Mouse (Mus musculus) frontal cortex, adult 2 months (tissue): ENCODE data around the gene Olfr1211. TPM values are rescaled to one million over a fixed set of nuclear protein-coding genes. Genes with fewer than 3 reads are reported as not detected.

ENCODE experiments used
- DNase-seq, 2 experiments: peaks; one replicate each; pipeline ENCODE4 v3.0.0; 2022; ENCODE audit warnings: low spot score in 1 of 2; ENCODE audit errors: extremely low spot score in 1 of 2
- polyA plus RNA-seq: library from polyadenylated mRNA; depleted of rRNA; stranded (reverse); fragments of >200 nt; gene quantifications from 2 replicates; pipeline ENCODE4 v1.2.3, GENCODE M21; 2012; rRNA removed

Gene Olfr1211
- not detected in 2 replicates for polyA plus RNA-seq

DNA sequence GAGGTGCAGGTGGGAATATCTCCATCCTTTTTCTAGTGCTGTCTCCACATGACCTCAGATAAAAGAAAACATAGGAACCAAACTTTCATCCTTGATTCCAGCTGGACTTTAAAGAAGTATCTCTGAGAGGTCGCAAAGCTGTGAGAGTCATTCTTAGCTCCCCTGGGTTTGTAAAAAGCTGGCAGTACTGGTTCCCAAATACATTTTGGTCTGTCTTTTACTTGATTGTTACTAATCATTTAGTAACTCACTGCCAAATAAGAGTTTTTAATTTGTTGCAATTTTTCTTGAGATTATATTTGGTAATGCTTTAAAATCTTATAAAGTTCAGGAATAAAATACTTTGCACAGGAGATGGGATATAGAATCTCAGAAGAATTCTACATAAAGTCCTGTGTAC lies at the start of gene Olfr1211:
Gene Olfr1211, minus strand, starts transcription at position 101 of the 400 bp plus-strand sequence.
- DNase-seq: no peak

DNA sequence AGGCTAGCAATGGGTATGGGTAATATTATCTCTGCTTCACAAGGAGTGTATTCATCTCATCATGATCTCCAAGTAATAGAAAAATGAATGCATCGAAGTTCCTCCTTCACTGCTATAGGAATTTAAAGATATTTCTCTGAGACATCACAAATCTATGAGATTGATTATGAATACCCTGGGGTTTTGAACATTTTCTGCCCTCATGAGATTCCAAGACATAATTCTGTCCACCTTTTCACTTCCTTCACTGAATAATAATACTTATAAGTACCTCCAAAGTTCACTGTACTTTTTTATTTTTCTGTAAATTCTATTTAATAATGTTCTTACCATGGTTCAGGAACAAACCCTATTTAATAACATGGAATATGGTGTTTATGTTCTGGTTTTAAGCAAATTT lies 42.3 kb upstream of the Olfr1211 start, which contains the start of gene Gm13762:
Gene Gm13762, minus strand, starts transcription at position 101 of the 400 bp plus-strand sequence.
- DNase-seq: no peak

DNA sequence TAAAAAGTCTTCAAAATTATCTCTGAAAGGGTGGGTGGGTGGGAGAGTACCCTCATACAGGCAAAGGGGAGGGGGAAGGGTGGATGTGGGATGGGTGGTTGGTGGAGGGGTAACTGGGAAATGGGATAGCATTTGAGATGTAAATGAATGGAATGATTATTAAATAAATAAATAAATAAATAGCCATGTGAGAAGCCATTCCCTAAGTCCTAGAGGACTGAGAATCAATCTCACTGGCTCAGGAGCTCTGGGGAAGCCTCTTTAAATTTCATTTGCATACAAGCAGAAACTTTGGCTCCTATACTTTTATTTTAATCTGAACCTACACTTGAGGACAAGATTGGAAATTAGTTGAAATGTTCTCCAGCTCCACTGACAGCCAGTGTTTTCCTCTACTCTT lies 15.8 kb upstream of the Olfr1211 start, which contains the start of gene Olfr1212:
Gene Olfr1212, plus strand, starts transcription at position 301 of the 400 bp plus-strand sequence.
- DNase-seq: no peak

DNA sequence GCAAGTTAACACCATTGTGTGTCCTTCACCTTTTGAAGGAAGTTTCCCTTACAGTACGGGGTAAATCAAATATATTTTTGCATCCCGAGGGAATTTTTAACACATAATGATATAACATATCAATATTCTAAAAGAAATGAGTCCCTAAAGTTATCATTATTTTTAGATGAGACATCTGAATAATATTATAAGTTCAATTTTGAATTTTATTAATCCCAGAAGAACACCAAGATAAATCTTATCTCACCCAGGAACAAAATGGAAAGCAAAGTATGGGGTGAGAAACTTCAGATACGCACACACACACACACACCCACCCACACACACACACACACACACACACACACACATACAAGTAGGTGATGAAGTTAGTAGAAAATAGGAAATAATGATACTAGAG lies 22.9 kb downstream of the Olfr1211 start, which contains the start of gene Olfr1209:
Gene Olfr1209, minus strand, starts transcription at position 101 of the 400 bp plus-strand sequence.
- no peak for DNase-seq

DNA sequence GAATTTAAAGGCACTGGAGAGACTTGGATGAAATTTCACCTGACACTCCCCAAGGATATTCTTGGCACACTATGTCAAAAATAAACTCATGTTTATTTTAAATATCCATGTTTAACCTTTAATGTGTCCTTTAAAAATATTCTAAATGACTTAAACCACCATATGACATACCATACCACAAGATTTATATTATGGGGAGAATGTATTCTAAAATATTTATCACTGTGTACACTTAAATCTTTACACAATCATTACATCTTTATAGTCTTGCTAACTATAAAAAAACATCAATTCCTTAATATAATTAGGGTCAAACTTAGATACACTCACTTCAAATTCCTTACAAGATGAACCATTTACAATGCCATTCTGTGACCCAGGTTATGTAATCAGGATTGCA lies 35.7 kb downstream of the Olfr1211 start, which contains the start of gene Olfr1208:
Gene Olfr1208, minus strand, starts transcription at position 101 of the 400 bp plus-strand sequence.
- DNase-seq: no peak

Other genes starting within 250 kb of the Olfr1211 start
- gene Olfr1195, start 248.9 kb downstream of the Olfr1211 start, polyA plus RNA-seq: not detected in 2 replicates
- gene Olfr1196, start 233.5 kb downstream of the Olfr1211 start, polyA plus RNA-seq: not detected in 2 replicates
- not detected in 2 replicates for gene Olfr1197, start 205.7 kb downstream of the Olfr1211 start, polyA plus RNA-seq
- gene Olfr1198, start 186.7 kb downstream of the Olfr1211 start, polyA plus RNA-seq: not detected in 2 replicates
- gene Olfr1199, start 177.6 kb downstream of the Olfr1211 start, polyA plus RNA-seq: not detected in 2 replicates
- not detected in 2 replicates for gene Olfr1200, start 167.6 kb downstream of the Olfr1211 start, polyA plus RNA-seq
- not detected in 2 replicates for gene Olfr1201, start 145.1 kb downstream of the Olfr1211 start, polyA plus RNA-seq
- gene Olfr1202, start 123.6 kb downstream of the Olfr1211 start, polyA plus RNA-seq: not detected in 2 replicates
- not detected in 2 replicates for gene Olfr1205, start 108.4 kb downstream of the Olfr1211 start, polyA plus RNA-seq
- gene Olfr1204, start 88.8 kb downstream of the Olfr1211 start, polyA plus RNA-seq: not detected in 2 replicates
- gene Olfr1206, start 74.9 kb downstream of the Olfr1211 start, polyA plus RNA-seq: not detected in 2 replicates
- gene Olfr1208, start 35.8 kb downstream of the Olfr1211 start, polyA plus RNA-seq: not detected in 2 replicates
- gene Olfr1209, start 23.0 kb downstream of the Olfr1211 start, polyA plus RNA-seq: not detected in 2 replicates
- not detected in 2 replicates for gene Olfr1212, start 15.9 kb upstream of the Olfr1211 start, polyA plus RNA-seq
- not detected in 2 replicates for gene Gm13762, start 42.2 kb upstream of the Olfr1211 start, polyA plus RNA-seq
- not detected in 2 replicates for gene Olfr1214, start 54.5 kb upstream of the Olfr1211 start, polyA plus RNA-seq
- gene Olfr1215, start 68.9 kb upstream of the Olfr1211 start, polyA plus RNA-seq: not detected in 2 replicates
- not detected in 2 replicates for gene Olfr1216, start 80.2 kb upstream of the Olfr1211 start, polyA plus RNA-seq
- 0.15 TPM in 1 of 2 replicates, not detected in the other for gene Olfr1217, start 94.0 kb upstream of the Olfr1211 start, polyA plus RNA-seq
- not detected in 2 replicates for gene Olfr1218, start 123.1 kb upstream of the Olfr1211 start, polyA plus RNA-seq
- not detected in 2 replicates for gene Olfr1219, start 145.4 kb upstream of the Olfr1211 start, polyA plus RNA-seq
- not detected in 2 replicates for gene Olfr1220, start 168.7 kb upstream of the Olfr1211 start, polyA plus RNA-seq
- gene Olfr1221, start 179.2 kb upstream of the Olfr1211 start, polyA plus RNA-seq: not detected in 2 replicates
- gene Olfr1222, start 194.9 kb upstream of the Olfr1211 start, polyA plus RNA-seq: not detected in 2 replicates
- not detected in 2 replicates for gene Olfr1223, start 213.4 kb upstream of the Olfr1211 start, polyA plus RNA-seq
- gene Olfr1224-ps1, start 226.0 kb upstream of the Olfr1211 start, polyA plus RNA-seq: not detected in 2 replicates
- gene Olfr1225, start 236.6 kb upstream of the Olfr1211 start, polyA plus RNA-seq: not detected in 2 replicates